In genomic region chr3:102543646-102544045, GRCm38 (mm10) we compare ENCODE assay signal across 13 mouse cellular contexts.
"Had no signal": no experiment of that assay in that cellular context is flagged by ENCODE, and none has a peak within 500 bp of the region (broad histone marks: within the 10 kb centered on the region; RNA-seq: fewer than 3 reads in every experiment).

No protein-coding gene starts in this region.

- H3K4me3 ChIP-seq: left cerebral cortex, adult 2 months; limb, embryonic 15.5 days; liver, embryonic 12.5 days; midbrain, embryonic 10.5 days; myocyte; neural tube, embryonic 15.5 days had no signal

- H3K36me3 ChIP-seq: limb, embryonic 15.5 days; liver, embryonic 12.5 days; midbrain, embryonic 10.5 days; neural tube, embryonic 15.5 days had no signal

- H3K4me1 ChIP-seq: limb, embryonic 15.5 days; liver, embryonic 12.5 days; midbrain, embryonic 10.5 days; neural tube, embryonic 15.5 days had no signal

- DNase-seq: lung, embryonic 14.5 days; lung, postnatal 10 days; lung, postnatal 4 days; midbrain, embryonic 14.5 days; right cerebral cortex, adult 18-20 months; right cerebral cortex, postnatal 25 days had no signal

- H3K9ac ChIP-seq: limb, embryonic 15.5 days; liver, embryonic 12.5 days; lung, embryonic 14.5 days; neural tube, embryonic 15.5 days had no signal

- H3K27ac ChIP-seq: left cerebral cortex, adult 2 months; limb, embryonic 15.5 days; liver, embryonic 12.5 days; midbrain, embryonic 10.5 days; neural tube, embryonic 15.5 days; stomach, postnatal 0 days had no signal

- H3K27me3 ChIP-seq: limb, embryonic 15.5 days; liver, embryonic 12.5 days; neural tube, embryonic 15.5 days had no signal
